Mouse (Mus musculus): Measurements from ENCODE around the gene Anks1b. TPM values are rescaled to one million over a fixed set of nuclear protein-coding genes. Genes with fewer than 3 reads are reported as not detected.

Anks1b gene
- total and polyA plus RNA-seq, 3 experiments, result not detected

DNA sequence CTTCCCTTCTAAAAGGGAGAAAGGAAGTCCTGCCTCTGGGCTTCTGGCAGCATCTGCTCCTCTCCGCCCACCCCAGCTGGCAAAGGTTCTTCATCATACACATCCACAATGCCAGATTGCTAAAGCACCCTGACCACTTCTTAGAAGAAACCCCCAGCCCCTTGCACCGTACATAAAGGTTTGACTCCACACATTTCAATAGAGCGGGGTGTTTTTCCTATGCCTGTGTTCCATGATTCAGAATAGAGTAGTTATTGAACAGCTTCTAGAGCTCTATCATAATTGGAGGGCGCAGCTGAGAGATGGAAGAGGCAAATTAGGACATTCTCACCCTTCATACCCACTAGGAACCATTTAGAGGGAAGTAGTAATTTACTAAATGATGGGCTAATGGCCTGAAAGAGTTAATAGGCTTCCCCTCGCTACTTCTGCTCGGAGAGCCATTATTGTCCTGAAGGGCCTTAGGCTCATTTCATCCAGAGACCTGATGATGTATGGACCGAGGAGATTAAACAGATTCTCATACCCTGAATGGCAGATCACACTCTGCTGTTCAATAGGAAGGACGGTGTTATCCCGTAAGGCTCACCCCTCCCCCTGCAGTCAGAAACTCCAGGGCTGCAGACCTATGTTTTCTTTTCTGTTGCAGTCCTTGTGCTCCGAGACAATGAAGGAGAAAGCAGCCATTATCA, 945.1 kb downstream of the Anks1b start:
- DNase-seq (ENCODE audit: low read depth, low spot score), result no peak
- H3K9me3 ChIP-seq (replicated peaks; ENCODE audit: insufficient read depth, low read length), result no peaks in the 10 kb centered on the region
- H3K27me3 ChIP-seq (ENCODE audit: control insufficient read depth in 1 of 2, insufficient read depth in 2 of 2, low read length in 2 of 2), result no peaks in the 10 kb centered on the region
- no peaks in the 10 kb centered on the region for H3K4me1 ChIP-seq (ENCODE audit: control insufficient read depth in 1 of 2, insufficient read depth in 2 of 2, low read length in 2 of 2)
- H3K4me3 ChIP-seq (ENCODE audit: control insufficient read depth in 1 of 2, insufficient read depth in 1 of 2, low read depth in 2 of 2, low read length in 2 of 2), result no peak overlapping the region
- no peaks in the 10 kb centered on the region for H3K79me2 ChIP-seq (ENCODE audit: control insufficient read depth, insufficient read depth, low read length, poor library complexity)
- no peak overlapping the region for H3K27ac ChIP-seq (ENCODE audit: control insufficient read depth, low read depth, low read length)
- H3K9ac ChIP-seq (ENCODE audit: control insufficient read depth, low read depth, low read length, poor library complexity, severe bottlenecking), result no peak overlapping the region
- TF ChIP-seq JUND (IDR thresholded peaks at IDR 0.05; ENCODE audit: low read depth, low read length) (no peak), POLR2AphosphoS5 (IDR thresholded peaks at IDR 0.05; ENCODE audit: borderline replicate concordance, low read depth, low read length) (no peak)
- H3K36me3 ChIP-seq (ENCODE audit: control insufficient read depth in 1 of 2, insufficient read depth in 2 of 2, low read length in 2 of 2), result no peaks in the 10 kb centered on the region

DNA sequence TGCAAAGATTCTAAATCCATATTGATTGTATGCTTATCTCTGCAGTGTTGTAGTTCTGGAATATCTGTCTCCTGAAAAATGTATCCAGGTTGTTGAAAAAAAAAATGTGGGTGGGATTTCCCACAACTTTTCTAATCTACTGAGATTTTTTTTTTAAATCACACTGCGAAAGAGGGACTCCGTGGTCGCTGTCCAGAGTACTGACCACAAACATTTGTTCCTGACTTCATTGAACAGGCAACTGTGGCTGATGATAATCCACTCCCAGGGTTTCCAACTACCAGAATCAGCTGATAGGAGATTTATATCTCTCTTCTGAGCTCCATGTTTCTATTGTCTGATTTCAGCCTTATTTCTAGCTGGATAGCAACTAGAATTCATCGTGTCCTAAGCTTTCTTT, 950.1 kb downstream of the Anks1b start:
- Histone ChIP-seq H3K36me3 (ENCODE audit: control insufficient read depth in 1 of 2, insufficient read depth in 2 of 2, low read length in 2 of 2) (no peaks in the 10 kb centered on the region), H3K9me3 (replicated peaks; ENCODE audit: insufficient read depth, low read length) (no peaks in the 10 kb centered on the region), H3K79me2 (ENCODE audit: control insufficient read depth, insufficient read depth, low read length, poor library complexity) (no peaks in the 10 kb centered on the region), H3K27me3 (ENCODE audit: control insufficient read depth in 1 of 2, insufficient read depth in 2 of 2, low read length in 2 of 2) (no peaks in the 10 kb centered on the region), H3K27ac (ENCODE audit: control insufficient read depth, low read depth, low read length) (no peak overlapping the region), H3K4me1 (ENCODE audit: control insufficient read depth in 1 of 2, insufficient read depth in 2 of 2, low read length in 2 of 2) (no peaks in the 10 kb centered on the region), H3K9ac (ENCODE audit: control insufficient read depth, low read depth, low read length, poor library complexity, severe bottlenecking) (no peak overlapping the region), H3K4me3 (ENCODE audit: control insufficient read depth in 1 of 2, insufficient read depth in 1 of 2, low read depth in 2 of 2, low read length in 2 of 2) (no peak overlapping the region)
- TF ChIP-seq CHD1 (IDR thresholded peaks at IDR 0.05; ENCODE audit: low read depth, low read length) (no peak), NRF1 (IDR thresholded peaks at IDR 0.05; ENCODE audit: insufficient read depth, low read depth, low read length, poor library complexity, severe bottlenecking) (no peak), USF2 (IDR thresholded peaks at IDR 0.05; ENCODE audit: borderline replicate concordance in 1 of 2, insufficient read depth in 1 of 2, low read depth in 1 of 2, low read length in 2 of 2) (no peak), MXI1 (IDR thresholded peaks at IDR 0.05; ENCODE audit: low read depth, low read length) (no peak), EP300 (IDR thresholded peaks at IDR 0.05; ENCODE audit: low read depth in 1 of 2, low read length in 2 of 2) (no peak), POLR2AphosphoS5 (IDR thresholded peaks at IDR 0.05; ENCODE audit: borderline replicate concordance, low read depth, low read length) (no peak), MYC (IDR thresholded peaks at IDR 0.05; ENCODE audit: low read depth, low read length) (no peak), ELF1 (IDR thresholded peaks at IDR 0.05; ENCODE audit: low read depth, low read length) (no peak), NELFE (IDR thresholded peaks at IDR 0.05; ENCODE audit: low read depth, low read length) (no peak), BHLHE40 (IDR thresholded peaks at IDR 0.05; ENCODE audit: borderline replicate concordance, low read depth, low read length) (no peak), GATA1 (IDR thresholded peaks at IDR 0.05; ENCODE audit: low read depth, low read length) (no peak), CHD2 (IDR thresholded peaks at IDR 0.05; ENCODE audit: low read length) (no peak), MAZ (IDR thresholded peaks at IDR 0.05; ENCODE audit: low read depth, low read length) (no peak), TAL1 (IDR thresholded peaks at IDR 0.05; ENCODE audit: low read length) (no peak), HCFC1 (IDR thresholded peaks at IDR 0.05; ENCODE audit: low read depth, low read length) (no peak)
- peak; percentile 4 for DNase-seq (ENCODE audit: low read depth, low spot score)
